Mouse (Mus musculus): ENCODE measurements around the gene Calcb. TPM values are rescaled to one million over a fixed set of nuclear protein-coding genes. Genes with fewer than 3 reads are reported as not detected.
A peak's percentile ranks its signal among the peaks of the same experiment; 100 is the strongest.
"Not testable (repeated sequence)": the region's sequence is repeated elsewhere in the genome, so short reads cannot be mapped to it uniquely, and the experiment has no call there.

The Calcb gene
- 1 to 10 TPM in 1 of 2 experiments, under 1 TPM in 1; 0.38 to 1.1 TPM for total RNA-seq (2021)

DNA sequence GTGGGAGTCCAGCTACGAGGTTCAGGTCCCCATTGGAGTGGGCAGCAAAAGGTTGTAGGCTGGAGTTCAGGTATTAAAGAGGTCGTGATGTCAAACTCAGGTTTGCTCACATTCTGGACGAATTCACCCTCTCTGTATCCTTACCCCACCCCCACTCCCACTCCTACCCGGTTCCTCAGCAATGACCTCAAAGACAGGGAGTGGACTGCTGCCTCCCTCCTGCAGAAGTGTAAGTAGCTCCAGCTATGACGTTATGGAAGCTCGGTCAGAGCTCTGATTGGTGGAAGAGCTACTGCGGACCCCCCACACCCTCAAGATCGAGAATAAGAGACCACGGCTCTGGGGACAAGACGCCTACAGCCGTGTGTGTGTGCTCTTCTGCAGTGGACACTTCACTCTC is at the start of gene Calcb:
Gene Calcb, plus strand, starts transcription at position 344 of the 400 bp plus-strand sequence.
- intact Hi-C loops (cut with DNase I), result loop anchor here (5.0 to 10.0 kb wide), 2 partner anchors 136 to 223 kb away; no protein-coding TSS in a partner anchor
- DNase-seq, result no peak

DNA sequence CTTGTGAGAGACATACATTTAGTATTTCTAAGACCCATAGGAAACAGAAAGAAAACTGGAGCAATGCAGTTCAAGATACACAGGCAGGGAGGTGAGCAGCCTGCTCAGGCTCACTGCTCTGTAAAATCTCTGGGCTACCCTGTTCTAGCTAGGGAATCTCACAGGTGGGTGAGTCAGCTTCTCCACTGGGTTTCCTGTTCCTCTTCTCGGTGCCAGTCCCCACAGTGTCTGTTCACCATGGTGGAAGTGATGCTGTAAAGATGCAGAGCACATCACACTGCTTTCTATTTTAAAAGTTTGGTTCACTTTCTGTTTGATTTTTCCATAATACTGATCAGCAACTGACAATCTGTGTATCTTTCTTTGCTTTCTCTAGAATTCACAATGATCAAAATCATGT is 47.0 kb upstream of the Calcb start:
- intact Hi-C loops (cut with DNase I), result loop anchor here (5.0 kb wide), 1 partner anchor 89 kb away; no protein-coding TSS in a partner anchor
- DNase-seq, result no peak

DNA sequence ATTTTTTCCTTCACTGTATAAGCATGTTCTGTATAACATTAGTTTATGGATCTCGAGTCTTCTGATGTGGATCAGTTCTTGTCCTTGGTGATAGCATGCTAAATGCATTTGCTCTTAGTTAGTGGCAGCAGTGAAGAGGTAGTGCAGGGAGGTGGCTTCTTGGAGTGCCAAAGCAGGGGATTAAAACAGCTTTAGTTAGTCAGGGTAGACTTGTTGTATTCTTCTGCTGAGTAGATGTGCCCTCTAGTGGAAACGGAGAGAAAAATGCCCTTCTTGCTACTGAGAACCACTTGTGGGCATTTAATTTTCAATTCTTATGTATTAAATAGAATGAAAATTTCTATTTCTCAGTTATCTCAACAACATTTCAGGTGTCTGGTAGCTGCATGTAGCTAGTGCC is 45.7 kb upstream of the Calcb start:
- intact Hi-C loops (cut with DNase I), result loop anchor here (5.0 kb wide), 1 partner anchor 90 kb away; no protein-coding TSS in a partner anchor
- no peak for DNase-seq

DNA sequence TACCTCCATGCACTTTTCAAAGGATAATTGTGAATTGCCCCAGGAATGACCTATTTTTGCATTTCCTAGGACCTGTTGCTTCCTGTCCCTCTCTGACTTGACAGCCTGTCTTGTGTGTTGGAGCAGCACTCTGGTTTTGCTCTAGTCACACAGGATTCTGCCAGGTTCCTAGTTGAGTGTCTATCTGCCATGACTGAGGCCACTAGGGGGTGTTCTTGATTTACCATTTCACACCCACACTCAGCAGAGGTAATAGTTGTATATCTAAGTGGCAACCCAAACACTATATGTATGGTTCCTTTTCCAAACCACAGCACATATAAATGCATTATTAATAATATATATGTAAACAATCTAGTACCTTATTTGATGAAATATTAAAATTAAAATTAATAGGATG is 26.1 kb upstream of the Calcb start:
- intact Hi-C loops (cut with DNase I), result no loop called here
- DNase-seq, result no peak

DNA sequence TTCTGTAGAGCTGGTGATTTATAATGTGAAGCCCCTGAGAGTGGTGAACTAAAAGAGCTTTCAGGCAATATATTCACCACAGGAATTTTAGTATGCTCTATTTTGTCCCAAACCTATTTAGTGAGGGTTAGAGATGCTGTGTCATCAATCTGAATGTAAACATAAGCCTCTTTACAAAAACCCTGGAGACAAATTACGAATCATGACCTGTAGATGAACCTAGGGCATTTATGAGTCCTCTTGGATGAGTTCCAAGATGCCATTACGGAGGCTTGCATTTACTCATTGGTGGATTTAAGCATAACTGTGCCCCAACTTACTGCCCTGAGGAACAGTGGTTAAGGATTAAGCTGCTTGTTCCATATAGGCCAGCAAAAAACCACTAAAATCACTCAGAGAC is 17.6 kb upstream of the Calcb start:
- intact Hi-C loops (cut with DNase I), result no loop called here
- no peak for DNase-seq

DNA sequence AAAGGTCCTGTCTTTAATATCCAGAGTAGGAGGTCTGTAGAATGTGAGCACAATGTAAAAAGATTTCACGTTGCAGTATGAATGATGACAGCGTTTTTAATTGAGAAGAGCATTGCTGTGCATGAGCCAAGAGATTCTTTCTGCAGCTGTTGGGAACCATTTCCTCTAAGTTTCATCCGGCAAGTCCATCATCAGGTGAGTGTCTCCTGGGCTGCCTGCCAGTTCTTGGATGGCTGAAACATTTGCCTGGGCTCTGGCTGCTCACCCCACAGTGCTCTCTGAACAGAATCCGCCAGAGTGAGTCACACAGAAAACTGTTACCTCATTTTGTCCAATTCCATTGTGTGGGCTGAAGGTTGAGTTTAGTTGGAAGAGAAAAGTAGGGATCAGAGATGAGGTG is 11.7 kb upstream of the Calcb start:
- no peak for DNase-seq

DNA sequence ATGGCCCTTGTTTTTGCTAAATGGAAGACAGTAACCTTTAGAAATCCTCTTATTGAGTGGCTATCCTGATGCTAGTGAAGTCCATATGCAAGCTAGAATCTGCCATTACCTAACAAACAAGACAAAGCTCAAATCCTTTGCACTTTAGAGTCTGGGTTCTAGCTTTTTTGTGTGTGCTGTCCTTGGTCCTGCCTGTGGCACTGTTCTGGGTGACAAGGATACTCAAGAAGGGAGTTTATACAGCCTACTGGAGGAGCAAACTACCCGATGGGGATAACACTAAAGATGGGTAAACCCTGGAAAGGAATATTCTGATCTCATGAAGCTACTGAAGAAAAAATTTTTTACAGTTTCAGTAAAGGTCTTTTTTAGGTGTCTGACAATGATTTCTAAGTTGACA is 11.0 kb upstream of the Calcb start:
- intact Hi-C loops (cut with DNase I), result no loop called here
- no peak for DNase-seq

More for the DNA sequence above, 11.7 kb upstream of the Calcb start:
- intact Hi-C loops (cut with DNase I), result no loop called here

DNA sequence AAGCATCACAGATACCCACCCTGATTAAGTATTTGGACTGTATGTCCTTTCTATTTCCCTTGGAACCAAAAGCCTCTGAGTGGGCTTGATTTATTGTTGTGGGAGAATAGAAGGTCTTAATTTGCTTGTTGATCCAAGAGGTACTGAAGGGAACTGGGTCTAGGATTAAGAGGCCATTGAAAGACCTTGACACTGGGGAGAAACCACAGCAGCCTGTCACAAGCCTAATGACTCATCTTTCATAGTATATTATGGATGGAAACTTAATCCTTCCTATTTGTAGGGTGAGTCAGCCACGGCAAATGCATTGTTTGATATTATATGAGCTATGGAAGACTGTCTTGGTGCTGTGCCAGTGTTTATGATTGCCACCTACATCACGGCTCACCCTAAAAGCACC is 8.0 kb upstream of the Calcb start:
- intact Hi-C loops (cut with DNase I), result loop anchor here (10.0 kb wide), 1 partner anchor 216 kb away; no protein-coding TSS in a partner anchor
- no peak for DNase-seq

DNA sequence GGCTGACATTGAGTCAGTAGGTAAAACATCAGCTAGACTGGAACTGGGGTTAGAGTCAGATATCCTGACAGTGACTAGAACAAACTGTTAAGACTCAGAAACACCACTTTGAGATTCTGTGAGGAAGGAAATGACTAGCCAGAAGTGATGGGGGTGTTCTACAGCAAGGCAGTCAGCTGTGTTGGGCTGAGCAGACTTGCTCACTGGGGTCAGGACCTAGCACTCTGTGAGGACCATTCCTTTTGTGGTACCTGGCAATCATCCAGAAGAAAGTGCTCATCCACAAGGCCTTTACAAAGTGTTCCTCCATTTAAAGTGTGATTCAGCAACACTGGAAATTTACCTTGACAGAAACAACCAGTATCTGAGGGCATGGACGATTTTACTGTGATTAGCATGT is 5.9 kb upstream of the Calcb start:
- intact Hi-C loops (cut with DNase I), result loop anchor here (10.0 kb wide), 1 partner anchor 218 kb away; no protein-coding TSS in a partner anchor
- no peak for DNase-seq

DNA sequence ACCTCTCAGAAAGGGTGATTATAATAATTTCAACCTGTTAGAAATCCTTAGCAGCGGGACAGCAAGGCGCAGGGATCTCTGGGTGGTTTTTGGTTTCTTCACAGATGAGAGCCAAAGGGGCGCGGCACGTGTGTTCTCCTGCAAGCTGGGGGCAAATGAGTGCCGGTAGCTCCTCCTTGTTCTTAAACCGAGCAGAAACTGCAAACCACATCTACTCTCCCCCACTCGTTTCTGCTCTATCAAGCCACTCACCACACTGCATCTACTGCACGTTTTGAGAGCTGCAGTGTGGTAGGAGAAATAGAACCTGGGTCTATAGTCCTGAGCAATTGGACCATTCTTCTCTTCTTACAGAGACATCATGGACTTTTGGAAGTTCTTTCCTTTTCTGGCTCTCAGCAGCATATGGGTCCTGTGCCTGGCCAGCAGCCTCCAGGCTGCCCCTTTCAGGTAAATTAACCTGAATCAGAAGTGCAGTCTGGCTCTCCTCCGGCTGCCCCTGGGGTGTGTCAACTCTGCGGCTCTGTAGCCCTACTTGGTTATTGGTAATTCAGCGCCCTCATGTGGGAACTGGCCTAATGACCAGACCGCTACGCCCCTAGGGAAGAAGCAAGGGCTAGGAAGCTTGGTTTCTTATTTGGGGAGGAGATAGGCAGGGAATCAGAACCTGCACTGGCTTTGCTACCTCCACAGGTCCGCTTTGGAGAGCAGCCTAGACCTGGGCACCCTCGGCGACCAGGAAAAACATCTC is 1.1 kb downstream of the Calcb start:
- intact Hi-C loops (cut with DNase I), result loop anchor here (5.0 to 10.0 kb wide), 2 partner anchors 137 to 225 kb away; no protein-coding TSS in a partner anchor
- DNase-seq, result peak; percentile 9 to 20

DNA sequence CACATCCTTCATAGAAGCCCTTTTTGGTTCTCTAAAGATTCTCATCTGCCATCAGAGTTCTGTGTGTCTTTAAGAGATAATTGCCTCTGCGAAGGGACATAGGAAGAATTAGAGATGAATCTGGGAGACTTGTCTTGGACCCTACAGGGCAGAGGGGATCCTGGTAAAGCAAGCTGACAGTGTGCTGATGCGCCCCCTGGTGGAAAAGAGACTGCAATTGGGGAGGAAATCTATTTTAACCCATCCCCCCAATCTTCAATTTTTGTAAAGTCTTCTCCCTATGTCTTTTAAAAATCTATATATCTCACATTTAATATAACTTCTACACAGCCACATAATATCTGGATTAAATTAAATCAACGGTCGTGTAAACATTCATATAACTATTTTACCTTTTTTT is 11.3 kb downstream of the Calcb start:
- intact Hi-C loops (cut with DNase I), result loop anchor here (5.0 kb wide), 1 partner anchor 152 kb away; no protein-coding TSS in a partner anchor
- not testable (repeated sequence) for DNase-seq

DNA sequence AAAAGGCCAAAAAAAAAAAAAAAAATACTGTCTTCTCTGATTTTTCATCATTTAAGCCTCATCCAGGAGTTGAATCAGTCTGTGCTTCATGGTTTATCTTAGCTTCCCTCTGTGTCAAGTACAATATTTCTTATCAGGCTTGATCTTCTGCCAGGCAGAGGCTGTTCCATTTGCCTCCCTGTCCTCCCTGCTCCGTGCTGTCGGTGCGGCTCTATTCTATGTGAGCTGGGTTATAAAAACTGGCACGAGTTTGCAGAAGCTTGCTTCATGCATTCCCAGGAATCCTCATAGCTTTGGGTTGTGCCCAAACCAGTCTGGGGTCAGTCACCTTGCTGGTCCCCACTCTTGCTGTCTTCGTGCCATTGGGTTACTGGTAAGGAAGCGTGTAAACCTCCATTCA is 12.7 kb downstream of the Calcb start:
- intact Hi-C loops (cut with DNase I), result loop anchor here (1.0 kb wide), 1 partner anchor 86 kb away; no protein-coding TSS in a partner anchor
- DNase-seq, result no peak

DNA sequence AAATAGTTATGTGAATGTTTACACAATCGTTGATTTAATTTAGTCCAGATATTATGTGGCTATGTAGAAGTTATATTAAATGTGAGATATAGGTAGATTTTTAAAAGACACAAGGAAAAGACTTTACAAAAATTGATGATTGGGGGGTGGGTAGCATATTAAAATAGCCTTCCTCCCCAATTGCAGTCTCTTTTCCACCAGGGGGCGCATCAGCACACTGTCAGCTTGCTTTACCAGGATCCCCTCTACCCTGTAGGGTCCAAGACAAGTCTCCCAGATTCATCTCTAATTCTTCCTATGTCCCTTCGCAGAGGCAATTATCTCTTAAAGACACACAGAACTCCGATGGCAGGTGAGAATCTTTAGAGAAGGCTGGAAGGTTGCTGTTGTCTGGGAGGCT is 13.3 kb downstream of the Calcb start:
- intact Hi-C loops (cut with DNase I), result loop anchor here (1.0 kb wide), 1 partner anchor 86 kb away; no protein-coding TSS in a partner anchor
- DNase-seq, result not testable (repeated sequence)

DNA sequence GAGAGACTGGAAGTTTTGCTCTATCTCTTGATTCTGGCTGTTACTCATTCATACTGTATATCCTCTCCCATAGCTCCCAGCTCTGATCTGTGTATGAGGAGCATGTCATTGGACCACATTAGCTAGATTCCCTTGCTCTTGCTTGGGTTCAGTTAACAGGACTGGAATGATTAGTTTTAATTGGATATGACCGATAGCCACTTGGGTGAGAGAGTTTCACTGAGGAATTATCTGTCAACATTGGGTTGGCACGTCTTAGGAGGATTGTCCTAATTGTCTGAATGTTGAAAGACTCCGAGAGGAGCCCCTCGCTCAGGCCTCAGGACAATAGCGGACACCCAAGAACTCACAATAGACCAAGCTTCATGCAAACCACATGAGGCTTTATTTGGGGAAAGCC is 17.8 kb downstream of the Calcb start:
- intact Hi-C loops (cut with DNase I), result no loop called here
- DNase-seq, result no peak

DNA sequence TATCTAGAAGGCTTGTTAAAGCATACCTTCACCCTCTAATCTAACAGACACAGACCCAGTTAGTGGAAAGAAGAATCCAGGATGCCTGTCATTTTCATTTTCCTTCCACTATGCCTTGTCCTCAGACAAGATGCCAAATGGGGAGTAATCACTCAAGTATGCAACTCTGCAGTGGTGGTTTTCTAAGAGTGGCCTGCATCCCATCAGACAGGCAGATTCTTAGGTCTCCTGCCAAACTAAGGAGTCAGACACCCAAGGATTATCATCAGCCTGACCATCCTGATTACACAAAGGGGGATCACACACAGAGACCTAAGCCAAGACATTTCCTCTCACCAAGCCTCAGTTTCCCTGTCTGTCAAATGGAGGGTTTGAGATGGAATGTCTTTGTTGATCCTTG is 19.7 kb downstream of the Calcb start:
- intact Hi-C loops (cut with DNase I), result no loop called here
- no peak for DNase-seq

DNA sequence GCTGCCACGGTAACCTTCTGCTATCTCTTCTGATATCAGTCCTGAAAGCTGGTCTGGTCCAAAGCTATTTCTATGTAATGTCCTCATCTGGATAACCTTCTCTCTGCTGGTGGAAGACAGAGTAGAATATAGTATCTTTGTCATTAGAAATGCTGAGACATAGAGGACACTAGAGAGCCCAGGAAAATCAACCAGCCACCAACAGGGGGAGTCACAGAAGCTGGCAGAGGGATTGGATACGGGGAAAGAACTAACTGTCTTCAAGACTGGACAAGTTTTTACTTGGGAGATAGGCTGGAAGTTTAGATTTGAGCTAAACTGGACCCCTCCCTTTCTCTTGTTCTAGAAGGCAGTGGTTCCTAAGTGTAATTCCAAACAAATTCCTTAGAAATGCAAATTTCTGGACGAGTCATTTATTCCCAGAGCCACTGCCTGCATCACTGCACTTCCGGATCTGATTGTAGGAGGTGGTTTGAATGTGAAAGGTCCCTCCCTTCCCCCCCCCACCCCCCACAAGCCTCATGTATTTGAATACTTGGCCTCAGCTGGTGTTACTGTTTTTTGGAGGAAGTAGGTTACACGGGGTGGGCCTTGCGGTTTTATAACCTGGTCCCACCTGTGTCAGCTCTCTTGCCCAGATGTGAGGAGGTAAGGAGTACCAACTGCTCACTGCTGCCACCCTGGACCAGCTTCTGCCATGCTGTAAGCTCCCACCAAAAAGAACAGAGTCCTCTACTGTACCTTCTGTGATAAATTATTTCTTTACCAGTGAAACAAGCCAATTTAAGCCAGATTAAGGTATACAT is 22.1 kb downstream of the Calcb start:
- intact Hi-C loops (cut with DNase I), result no loop called here
- no peak for DNase-seq

DNA sequence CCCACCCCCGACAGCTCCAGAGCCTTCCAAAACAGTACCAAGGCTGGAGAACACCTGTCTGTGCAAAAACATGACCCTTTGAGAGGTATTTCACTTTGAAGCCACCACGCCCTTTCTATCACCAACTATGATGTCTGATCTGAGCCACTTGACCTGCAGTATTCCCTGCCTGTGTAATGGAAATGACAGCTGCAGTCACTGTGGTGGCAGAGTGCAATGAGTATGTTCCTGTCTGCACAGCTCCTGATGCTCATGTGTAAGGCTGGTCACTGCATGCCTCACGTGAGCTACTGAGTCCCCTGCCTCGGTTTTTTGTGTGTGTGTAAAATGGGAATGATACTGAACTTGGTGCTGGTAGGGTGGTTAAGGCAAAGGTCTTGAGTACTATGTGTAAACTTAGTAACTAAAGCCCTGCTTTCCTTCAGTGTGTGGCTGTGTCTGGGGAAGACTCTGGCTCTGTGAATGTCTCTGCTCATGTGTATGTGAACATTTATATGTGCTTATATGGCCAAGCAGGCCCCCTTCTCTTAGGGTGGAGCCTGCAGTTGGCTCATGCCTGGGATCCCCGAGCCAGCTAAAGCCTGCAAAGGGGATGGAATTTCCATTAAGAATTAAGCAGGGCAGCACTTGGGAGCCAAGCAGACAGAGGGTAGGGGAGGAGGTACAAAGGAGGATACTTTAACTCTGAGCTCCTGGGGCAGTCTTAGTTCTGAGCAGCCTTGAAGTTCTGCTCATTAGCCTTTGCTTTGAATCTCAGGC is 24.8 kb downstream of the Calcb start, which contains the start of gene Insc:
Gene Insc, plus strand, starts transcription at position 673 of the 759 bp plus-strand sequence.
- no peak for DNase-seq
- intact Hi-C loops (cut with DNase I), result no loop called here

DNA sequence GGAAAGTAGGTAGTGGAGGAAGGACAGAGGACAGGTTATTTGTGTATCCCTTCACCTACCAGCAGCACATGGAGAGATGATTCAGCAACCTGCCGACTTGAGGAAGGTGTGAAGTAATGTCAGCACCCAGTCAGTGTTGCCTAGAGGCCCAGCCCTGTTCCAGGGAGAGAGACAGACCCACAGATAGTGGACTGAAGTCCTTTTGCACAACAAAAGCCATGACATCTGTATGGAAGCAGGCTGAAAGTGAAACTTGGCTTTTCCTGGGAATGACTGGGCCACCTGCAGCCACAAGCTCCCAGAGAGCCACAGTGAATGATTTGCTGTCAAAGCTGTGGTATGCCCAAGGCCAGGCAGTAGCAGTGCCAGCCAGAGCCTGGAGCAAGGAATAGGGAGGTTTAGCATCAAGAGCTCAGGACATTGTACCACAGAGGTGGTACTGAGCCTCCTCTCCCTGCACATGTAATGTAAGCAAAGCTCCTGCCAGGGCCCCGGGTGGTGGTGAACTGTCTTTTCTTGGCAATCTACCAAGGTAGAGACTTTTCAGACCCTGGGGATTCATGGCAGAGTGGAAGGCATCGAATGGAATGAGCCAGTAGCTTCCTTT is 26.3 kb downstream of the Calcb start:
- intact Hi-C loops (cut with DNase I), result no loop called here
- no peak for DNase-seq

DNA sequence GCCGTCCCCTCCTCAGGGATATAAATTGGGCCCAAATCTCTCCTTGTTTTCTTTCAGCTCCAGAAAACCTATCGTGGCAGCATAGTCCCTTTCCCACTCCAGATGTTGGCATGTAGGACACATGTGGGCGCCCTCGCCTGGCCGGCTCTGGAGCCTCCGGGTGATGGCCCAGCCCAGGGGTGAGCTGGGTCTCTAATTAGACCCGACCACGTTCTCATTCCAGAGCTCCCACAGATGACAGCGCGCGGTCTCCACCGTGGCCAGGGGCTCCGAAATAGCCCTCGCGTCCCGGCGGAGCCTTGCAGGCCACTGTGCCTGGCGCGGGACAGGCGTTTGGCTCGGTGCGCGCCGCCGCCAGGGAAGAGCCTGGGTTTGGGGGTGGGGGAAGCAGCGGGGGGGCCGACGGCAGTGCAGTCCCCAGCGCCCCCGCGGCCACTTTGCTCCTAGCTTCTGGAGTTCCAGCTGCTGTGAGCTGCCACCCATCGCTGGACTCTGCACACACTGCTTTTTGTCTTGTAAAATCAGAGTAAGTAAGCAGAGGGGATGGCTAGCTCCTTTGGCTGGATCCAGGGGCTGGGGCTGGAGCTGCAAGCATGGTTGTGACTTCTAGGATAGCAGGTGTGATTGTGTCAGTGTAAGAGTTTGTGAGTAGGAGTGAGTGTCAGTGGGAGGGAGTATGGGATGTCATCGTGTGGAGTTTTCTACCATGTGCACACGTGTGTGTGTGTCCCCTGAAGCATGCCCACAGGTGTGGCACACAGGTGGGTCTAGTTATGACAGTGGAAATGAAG is 27.2 kb downstream of the Calcb start:
- DNase-seq, result peak; percentile 12 to 14
- intact Hi-C loops (cut with DNase I), result no loop called here

All from heart, postnatal 36 days (tissue).